Mouse (Mus musculus): ENCODE measurements around the gene Zp2. TPM values are rescaled to one million over a fixed set of nuclear protein-coding genes. Genes with fewer than 3 reads are reported as not detected.

Gene Zp2
- polyA plus RNA-seq, 1 experiment, result not detected

DNA sequence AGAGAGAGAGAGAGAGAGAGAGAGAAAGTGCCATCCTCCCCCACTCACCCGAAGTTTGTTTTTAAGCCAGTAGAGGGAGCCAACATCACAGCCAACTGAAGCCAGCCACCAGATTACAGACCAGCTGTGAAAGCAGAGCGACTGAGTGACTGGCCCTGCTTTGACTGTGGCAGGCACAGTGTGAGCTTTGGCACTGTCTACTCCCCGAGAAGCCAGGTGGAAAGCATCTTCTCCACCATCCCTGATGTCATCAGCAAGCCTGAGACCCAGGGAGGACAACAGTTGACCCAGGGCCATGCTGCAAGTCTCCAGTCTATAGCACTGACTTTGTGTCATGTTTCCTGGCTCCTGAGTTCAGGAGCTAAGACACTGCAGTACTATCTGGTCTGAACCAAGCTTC, 20.2 kb downstream of the Zp2 start:
- Histone ChIP-seq H3K4me1 (ENCODE audit: control insufficient read depth, insufficient read depth, low read length) (no peaks in the 10 kb centered on the region; the same call in 1 of the 2 replicates), H3K4me3 (replicated peaks; ENCODE audit: control insufficient read depth, low read depth, low read length) (no peak overlapping the region), H3K27ac (ENCODE audit: control insufficient read depth, insufficient read depth, low read depth, low read length, poor library complexity) (no peak overlapping the region)
- no peak for TF ChIP-seq POLR2A (IDR thresholded peaks at IDR 0.05; ENCODE audit: borderline replicate concordance, control insufficient read depth, low read depth, low read length)
- peak; percentile 44; the same call in 1 of the 2 replicates for TF ChIP-seq CTCF (IDR thresholded peaks at IDR 0.05; ENCODE audit: control insufficient read depth, insufficient read depth, low read length)
- WGBS, result 12% methylated on average over 3 of the region's 3 CpGs

DNA sequence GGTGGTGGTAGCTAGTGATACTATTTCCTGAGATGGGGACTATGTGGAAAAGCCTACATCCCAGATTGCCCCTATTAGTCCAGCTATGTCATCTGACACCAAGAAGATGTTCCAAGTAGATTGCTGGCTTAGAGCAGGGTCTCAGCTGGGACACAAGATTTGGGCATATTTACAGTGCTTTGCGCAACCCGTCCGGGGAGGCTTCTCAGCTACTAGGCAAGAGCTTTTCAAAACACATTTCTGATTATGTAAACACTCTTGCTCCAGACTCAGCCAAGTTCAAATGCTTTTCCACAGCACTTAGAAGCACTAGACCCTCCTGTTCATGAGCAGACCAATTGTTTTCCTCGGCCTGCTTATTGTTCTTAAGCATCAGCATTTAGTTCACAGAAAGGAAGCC, 21.3 kb downstream of the Zp2 start:
- TF ChIP-seq POLR2A (IDR thresholded peaks at IDR 0.05; ENCODE audit: borderline replicate concordance, control insufficient read depth, low read depth, low read length) (no peak), CTCF (IDR thresholded peaks at IDR 0.05; ENCODE audit: control insufficient read depth, insufficient read depth, low read length) (no peak)
- no peaks in the 10 kb centered on the region; the same call in 1 of the 2 replicates for H3K4me1 ChIP-seq (ENCODE audit: control insufficient read depth, insufficient read depth, low read length)
- H3K27ac ChIP-seq (ENCODE audit: control insufficient read depth, insufficient read depth, low read depth, low read length, poor library complexity), result no peak overlapping the region
- no peak overlapping the region for H3K4me3 ChIP-seq (replicated peaks; ENCODE audit: control insufficient read depth, low read depth, low read length)
- 61% methylated on average over 4 of the region's 4 CpGs for WGBS

DNA sequence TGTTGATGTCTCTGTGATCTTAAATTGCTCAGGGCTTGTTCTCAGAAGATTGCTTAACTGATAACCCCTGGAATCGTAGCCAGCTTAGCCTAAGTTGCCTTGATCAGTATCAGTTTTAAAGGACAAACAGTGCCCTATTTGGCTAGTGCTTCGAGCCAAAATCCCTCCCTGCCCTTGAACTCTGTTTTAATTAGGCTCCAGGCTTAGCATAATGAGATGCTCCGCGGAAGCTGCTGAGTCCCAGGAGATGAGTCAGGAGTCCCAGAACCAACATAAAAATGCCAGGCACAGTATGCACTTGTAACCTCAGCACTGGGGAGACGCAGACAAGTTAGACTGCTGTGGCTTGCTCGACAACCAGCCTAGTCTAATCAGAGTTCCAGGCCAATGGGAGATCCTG, 27.6 kb downstream of the Zp2 start:
- TF ChIP-seq CTCF (IDR thresholded peaks at IDR 0.05; ENCODE audit: control insufficient read depth, insufficient read depth, low read length) (no peak), POLR2A (IDR thresholded peaks at IDR 0.05; ENCODE audit: borderline replicate concordance, control insufficient read depth, low read depth, low read length) (no peak)
- no peak overlapping the region for H3K4me3 ChIP-seq (replicated peaks; ENCODE audit: control insufficient read depth, low read depth, low read length)
- no peaks in the 10 kb centered on the region for H3K4me1 ChIP-seq (ENCODE audit: control insufficient read depth, insufficient read depth, low read length)
- WGBS, result 74% methylated on average over 6 of the region's 6 CpGs
- H3K27ac ChIP-seq (ENCODE audit: control insufficient read depth, insufficient read depth, low read depth, low read length, poor library complexity), result no peak overlapping the region

DNA sequence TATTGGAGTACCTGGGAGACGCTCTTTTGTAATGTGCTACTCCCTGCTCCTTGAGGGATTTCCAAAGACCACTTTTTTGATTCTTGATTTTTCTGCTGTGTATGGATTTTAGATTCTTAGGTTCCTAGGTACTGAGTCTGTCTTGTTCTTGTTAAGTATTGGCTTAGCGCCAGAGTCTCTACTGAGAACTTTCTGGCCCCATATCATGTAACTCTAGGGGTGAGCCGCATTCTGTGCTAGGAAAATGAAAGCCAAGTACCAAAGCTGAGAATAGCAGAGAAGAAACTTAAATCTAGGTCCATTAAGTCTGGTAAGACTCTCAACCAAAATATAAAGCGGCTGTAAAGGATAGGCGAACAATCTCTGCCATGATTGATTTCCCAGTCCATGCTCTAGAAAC, 28.1 kb downstream of the Zp2 start:
- 89% methylated on average over 5 of the region's 5 CpGs for WGBS
- TF ChIP-seq POLR2A (IDR thresholded peaks at IDR 0.05; ENCODE audit: borderline replicate concordance, control insufficient read depth, low read depth, low read length), result no peak
- no peak for TF ChIP-seq CTCF (IDR thresholded peaks at IDR 0.05; ENCODE audit: control insufficient read depth, insufficient read depth, low read length)
- no peaks in the 10 kb centered on the region for H3K4me1 ChIP-seq (ENCODE audit: control insufficient read depth, insufficient read depth, low read length)
- no peak overlapping the region for H3K4me3 ChIP-seq (replicated peaks; ENCODE audit: control insufficient read depth, low read depth, low read length)
- H3K27ac ChIP-seq (ENCODE audit: control insufficient read depth, insufficient read depth, low read depth, low read length, poor library complexity), result no peak overlapping the region

DNA sequence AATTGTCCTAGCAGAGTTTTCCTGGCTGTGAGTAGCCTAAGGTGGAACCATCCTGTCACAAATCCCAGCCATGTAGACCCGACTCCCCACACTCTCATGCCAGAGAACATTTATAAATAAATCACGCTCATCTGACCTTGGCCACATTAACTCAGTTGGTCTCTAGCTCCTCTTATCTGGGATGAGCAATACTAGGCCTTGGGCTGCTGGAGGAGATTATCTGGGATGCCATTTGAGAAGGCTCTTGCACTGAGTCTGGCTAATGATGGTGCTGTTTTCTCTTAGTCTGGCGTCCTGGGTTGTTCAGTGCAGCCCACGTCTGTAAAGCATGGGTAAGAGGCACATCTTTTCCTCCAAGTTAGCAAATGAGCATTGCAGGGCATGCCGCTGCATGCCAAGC, 35.4 kb downstream of the Zp2 start:
- TF ChIP-seq POLR2A (IDR thresholded peaks at IDR 0.05; ENCODE audit: borderline replicate concordance, control insufficient read depth, low read depth, low read length) (no peak), CTCF (IDR thresholded peaks at IDR 0.05; ENCODE audit: control insufficient read depth, insufficient read depth, low read length) (no peak)
- Histone ChIP-seq H3K4me1 (ENCODE audit: control insufficient read depth, insufficient read depth, low read length) (no peaks in the 10 kb centered on the region), H3K27ac (ENCODE audit: control insufficient read depth, insufficient read depth, low read depth, low read length, poor library complexity) (no peak overlapping the region), H3K4me3 (replicated peaks; ENCODE audit: control insufficient read depth, low read depth, low read length) (no peak overlapping the region)
- WGBS, result 71% methylated on average over 5 of the region's 5 CpGs

DNA sequence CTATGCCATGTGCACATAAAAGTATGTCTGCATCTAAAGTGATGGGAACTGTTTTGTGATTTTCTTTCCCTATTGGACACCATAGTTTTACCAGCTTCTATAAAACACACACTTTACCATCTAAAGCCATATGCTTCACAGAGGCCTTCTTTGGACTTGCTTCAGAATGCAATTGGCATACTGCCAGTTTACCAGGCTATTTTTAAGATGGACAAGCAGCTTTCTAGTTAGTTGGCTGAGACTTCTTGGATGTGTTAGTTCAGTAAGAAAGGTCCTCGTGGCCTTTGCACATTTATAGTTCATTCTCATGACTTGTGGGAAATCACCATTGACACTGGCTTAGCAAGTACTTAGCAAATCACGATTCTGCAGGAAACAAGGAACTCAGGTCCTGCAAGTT, 38.7 kb downstream of the Zp2 start:
- no peak for TF ChIP-seq CTCF (IDR thresholded peaks at IDR 0.05; ENCODE audit: control insufficient read depth, insufficient read depth, low read length)
- no peak for TF ChIP-seq POLR2A (IDR thresholded peaks at IDR 0.05; ENCODE audit: borderline replicate concordance, control insufficient read depth, low read depth, low read length)
- Histone ChIP-seq H3K4me3 (replicated peaks; ENCODE audit: control insufficient read depth, low read depth, low read length) (no peak overlapping the region), H3K4me1 (ENCODE audit: control insufficient read depth, insufficient read depth, low read length) (no peaks in the 10 kb centered on the region; the same call in 1 of the 2 replicates), H3K27ac (ENCODE audit: control insufficient read depth, insufficient read depth, low read depth, low read length, poor library complexity) (no peak overlapping the region)
- 72% methylated on average over 2 of the region's 2 CpGs for WGBS

DNA sequence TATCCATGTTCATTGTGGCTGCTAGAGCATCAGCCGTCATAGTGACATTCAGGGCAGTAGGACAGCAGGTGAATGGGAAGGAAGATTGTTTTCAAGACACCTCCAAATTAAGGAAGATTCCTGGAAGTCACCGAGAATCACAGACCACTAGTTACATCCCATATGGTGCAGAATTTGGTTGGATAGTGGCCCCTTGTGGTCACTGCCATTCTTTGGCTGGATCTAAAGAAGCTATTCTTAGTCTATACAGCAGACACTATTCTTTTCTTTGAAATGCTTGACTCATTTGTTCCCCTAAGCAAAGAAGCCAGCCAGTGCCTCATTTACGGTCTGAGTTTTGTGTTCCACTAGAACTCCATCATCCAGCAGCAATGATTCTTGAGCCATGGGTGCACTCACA, 40.1 kb downstream of the Zp2 start:
- Histone ChIP-seq H3K4me3 (replicated peaks; ENCODE audit: control insufficient read depth, low read depth, low read length) (no peak overlapping the region), H3K27ac (ENCODE audit: control insufficient read depth, insufficient read depth, low read depth, low read length, poor library complexity) (no peak overlapping the region), H3K4me1 (ENCODE audit: control insufficient read depth, insufficient read depth, low read length) (no peaks in the 10 kb centered on the region; the same call in 1 of the 2 replicates)
- TF ChIP-seq CTCF (IDR thresholded peaks at IDR 0.05; ENCODE audit: control insufficient read depth, insufficient read depth, low read length), result no peak
- TF ChIP-seq POLR2A (IDR thresholded peaks at IDR 0.05; ENCODE audit: borderline replicate concordance, control insufficient read depth, low read depth, low read length), result no peak
- WGBS, result 75% methylated on average over 3 of the region's 3 CpGs

DNA sequence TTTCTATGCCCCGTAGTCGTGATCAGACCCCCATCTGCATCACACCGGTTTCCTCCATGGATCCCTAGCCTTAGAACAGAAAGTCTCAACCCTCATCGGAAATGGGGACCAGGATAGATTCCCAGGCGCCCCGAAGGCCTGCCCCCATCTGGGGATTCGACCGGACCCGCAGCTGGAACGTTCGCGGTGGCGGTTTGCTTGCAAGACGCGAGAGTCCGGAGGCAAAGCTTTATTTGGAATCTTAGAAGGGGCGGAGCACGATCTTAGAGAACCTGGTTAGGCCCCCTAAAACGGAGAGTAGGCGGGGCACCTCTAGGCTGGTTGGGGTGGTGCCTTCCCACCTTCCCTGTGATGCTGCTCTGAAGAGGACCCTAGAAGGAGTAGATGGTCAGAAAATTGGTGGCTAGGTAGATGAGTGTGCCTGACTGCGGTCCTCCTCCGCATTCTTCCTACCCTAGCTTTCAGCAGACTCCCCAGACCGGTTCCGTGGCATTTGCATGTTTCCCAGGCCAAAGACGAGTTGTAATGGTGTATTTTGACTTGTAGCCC, 42.0 kb downstream of the Zp2 start:
- 12% methylated on average over 25 of the region's 25 CpGs for WGBS
- peak overlapping the region; percentile 63 for H3K4me3 ChIP-seq (replicated peaks; ENCODE audit: control insufficient read depth, low read depth, low read length)
- no peaks in the 10 kb centered on the region; the same call in 1 of the 2 replicates for H3K4me1 ChIP-seq (ENCODE audit: control insufficient read depth, insufficient read depth, low read length)
- H3K27ac ChIP-seq (ENCODE audit: control insufficient read depth, insufficient read depth, low read depth, low read length, poor library complexity), result no peak overlapping the region
- TF ChIP-seq CTCF (IDR thresholded peaks at IDR 0.05; ENCODE audit: control insufficient read depth, insufficient read depth, low read length), result no peak
